Mouse (Mus musculus): Measurements from ENCODE around the gene Gm45623.
A peak's percentile ranks its signal among the peaks of the same experiment; 100 is the strongest.

Gene Gm45623

DNA sequence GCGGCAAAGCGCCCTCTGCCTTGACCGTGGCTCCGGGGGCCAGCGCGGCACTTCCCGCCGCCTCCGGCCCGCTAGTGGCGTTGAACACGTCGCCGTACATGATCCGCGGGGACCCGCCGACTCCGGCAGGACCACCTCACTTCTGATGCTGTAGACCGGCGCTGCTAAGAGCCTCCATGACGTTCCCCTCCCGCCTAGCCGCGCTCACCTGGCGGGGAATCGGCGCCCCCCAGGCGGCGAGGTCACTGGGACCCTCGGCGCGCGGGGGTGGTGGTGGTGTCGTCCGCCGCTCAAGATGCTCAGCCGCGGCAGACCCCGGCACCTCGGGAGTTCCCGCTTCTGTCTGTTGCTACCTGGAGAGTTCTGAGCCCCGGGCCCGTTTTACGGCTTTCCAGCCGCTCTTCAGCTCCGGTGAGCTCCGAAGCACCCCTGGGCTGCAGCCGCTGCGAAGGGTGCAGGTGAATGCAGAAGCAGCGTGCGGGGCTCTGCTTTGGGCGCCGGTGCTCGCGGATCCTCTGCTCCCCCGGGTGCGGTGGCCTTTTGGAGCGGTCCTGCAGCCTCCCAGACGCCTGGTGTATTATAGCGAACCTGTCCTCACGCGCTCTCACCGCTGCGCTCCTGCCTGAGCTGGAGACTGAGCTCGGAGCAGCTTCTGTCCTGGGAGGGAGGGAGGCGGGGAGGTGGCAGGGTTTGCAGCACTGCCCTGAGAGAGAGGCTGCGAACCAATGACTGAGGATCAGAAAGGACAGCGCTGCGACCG is at the start of gene Gm45623:
TSS of gene Gm45623 (minus strand) at position 636 of the 760 bp plus-strand sequence.
- DNase-seq (ENCODE audit: inconsistent ontology term), result no peak

DNA sequence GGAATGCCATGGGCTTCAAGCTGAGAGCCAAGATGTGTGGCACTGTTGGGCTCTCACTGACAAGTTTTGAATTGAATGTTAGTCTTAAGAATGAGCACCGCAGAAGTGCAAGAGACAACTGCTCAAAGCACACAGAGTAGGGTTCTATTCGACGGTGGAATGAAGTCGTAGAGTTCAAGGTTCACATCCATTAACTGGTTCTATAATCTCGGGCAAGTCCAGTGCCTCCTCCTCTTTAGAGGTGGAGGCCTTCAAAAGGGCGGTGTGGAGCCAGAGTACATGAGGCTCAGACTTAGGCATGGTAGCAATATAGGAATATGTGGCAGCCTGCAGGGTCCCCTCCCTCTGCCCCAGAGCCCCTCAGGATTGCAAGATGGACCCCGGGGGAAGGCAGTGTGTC is 43.8 kb upstream of the Gm45623 start:
- no peak for DNase-seq (ENCODE audit: inconsistent ontology term)

DNA sequence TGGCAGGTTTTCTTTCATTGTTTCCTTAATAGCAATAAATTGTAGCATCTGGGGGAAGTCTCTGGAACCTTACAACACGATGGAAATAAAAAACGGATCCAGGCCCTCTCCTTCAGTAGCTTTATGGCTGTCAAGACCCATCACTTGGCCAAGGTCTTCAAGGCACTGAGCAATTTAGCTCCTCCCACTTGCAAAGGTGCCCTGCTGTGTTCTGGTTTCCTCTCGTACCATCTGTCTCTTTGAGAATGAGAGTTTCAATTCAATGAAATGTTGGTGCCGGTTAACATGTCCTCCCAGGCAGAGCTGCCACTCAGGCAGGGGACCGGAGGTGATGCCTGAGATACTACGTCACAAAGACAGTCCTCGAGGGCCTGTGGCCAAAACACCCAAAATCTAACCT is 41.9 kb upstream of the Gm45623 start:
- DNase-seq (ENCODE audit: inconsistent ontology term), result no peak

DNA sequence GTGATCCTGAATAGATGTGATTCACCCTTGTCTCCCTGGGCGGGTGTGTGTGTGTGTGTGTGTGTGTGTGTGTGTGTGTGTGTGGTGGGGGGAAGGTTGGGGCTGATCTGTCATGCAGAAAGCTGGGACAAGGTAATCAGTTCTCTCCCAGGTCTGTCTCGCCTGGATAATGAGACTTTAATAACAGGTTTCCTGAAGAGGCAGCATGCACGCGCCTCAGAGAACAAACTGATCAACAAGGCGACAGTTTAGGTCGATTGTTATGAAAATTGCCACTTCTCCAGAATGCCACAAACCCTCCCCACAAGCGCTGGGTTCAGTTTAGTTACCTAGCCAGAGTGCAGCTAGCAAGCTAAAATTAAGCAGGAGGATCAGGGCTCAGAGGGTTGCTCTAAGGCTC is 40.8 kb upstream of the Gm45623 start:
- no peak for DNase-seq (ENCODE audit: inconsistent ontology term)

DNA sequence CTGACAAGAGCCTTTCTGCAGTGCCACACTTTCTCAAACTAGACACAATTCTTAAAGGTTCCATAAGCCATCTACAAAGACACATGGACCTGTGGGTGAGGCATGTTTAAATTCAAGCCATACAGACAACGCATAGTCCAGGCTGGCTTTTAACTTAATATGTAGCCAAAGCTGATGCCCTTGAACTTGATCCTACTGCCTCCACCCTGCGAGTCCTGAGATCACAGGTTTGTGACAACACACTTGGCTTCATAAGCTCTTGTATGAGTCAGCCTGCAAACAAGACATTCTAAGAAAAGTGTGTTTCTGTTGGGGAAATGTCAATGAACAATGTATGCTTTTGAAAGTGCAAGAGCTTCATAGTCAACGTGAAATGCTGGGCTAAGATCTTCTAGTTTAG is 39.2 kb upstream of the Gm45623 start:
- DNase-seq (ENCODE audit: inconsistent ontology term), result no peak

DNA sequence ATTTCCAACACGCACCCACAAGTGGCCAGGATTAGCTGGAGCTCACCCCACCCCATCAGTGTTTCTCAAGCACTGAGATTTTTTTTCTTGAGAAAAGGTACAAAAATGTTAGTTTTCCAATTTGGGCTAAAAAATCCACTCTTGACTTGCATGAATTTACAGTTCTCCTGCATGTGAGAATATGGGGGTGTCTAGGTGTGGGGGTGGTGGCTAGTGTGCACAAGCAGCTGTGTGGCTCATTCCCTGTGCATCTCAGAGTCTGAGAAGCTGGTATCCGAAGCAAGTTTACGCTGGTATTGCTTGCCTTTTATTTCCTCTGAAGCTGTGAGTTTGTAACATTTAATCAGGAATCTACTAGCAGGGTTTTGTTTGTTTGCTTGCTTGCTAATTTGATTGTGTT is 37.1 kb upstream of the Gm45623 start:
- DNase-seq (ENCODE audit: inconsistent ontology term), result no peak

DNA sequence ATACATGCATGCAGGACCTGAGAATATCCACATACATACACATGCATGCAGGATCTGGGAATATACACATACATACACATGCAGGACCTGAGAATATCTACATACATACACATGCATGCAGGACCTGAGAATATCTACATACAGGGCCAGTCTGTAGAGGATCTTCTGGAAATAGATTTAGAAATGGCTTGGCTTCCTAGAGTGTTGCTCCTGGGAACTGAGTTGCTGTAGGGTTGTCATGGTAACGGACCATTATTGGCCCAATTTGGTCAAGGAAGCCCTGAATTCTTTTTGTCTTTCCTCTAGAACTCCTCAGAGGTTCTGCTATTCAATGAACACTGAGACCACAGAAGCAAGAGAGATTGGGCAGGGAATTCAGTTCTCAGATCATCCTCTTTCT is 29.0 kb upstream of the Gm45623 start:
- DNase-seq (ENCODE audit: inconsistent ontology term), result no peak

DNA sequence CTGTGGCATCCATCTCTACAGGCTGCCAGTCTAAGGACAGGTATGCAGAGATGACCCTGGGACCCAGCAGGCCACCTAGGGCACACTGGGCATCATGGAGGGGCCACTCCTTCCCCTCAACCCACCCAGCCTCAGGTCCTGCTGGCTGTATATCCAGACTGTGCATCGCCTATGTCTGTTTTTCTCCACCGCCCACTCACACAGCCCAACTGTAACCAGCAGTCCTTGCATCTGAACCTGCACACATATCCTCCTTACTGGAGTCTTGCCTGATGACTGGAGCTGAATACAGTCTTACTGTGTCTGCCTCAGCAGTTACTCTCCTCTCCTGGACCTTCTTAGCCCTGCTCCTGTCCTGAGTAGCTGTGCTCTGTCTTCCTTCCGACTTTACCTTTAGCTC is 28.1 kb upstream of the Gm45623 start:
- no peak for DNase-seq (ENCODE audit: inconsistent ontology term)

DNA sequence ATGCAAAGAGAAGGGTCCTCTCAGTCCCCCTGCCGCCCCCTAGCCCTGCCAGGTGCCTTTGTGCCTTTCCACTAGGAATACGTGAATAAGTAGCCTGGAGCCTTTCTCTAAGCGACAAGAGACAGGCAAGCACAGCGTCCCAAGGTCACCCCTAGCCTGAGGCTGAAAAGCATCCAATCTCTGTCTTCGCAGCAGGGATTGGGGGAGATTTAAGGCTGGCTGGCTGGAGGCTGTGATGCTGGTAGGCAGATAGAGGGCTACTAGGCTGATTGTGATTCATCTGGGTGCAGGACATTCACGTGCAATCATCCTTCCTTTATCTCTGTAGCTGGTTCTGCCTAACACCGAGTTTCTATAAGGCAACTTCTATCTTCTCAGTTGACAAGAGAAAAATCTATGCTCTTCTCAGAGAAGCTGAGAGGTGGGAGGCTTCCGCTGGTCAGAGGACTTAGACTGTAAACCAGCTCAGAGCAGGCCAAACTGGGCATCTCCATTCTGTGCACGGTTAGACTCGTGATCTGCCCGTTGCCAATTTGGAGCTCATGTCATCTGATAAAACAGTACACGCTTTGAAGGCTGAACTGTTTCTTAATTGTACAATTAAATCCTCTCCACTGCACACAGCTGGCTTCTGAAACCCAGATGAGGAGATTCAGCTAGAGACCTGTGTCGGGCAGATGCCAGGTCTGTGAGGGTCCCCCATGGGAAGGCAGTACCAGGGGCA is 27.3 kb upstream of the Gm45623 start:
- no peak for DNase-seq (ENCODE audit: inconsistent ontology term)

DNA sequence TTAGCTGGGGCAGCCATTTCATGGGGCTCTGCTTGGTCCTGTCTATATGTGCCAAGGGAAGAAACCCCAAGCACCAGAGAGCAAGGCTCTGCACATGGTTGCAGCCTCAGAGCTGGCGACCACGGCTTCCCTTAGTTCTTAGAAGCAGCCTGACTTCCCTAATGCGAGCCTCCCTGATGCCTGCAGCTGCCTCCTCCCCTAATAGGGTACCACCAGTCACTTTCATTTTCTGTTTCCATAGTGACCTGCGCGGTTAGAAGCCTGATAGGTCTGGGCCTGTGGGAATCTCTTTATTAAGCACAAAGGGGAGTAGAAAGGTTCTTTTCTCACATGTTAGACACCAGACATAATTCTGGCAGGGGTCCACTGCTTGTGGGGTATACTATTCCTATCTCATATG is 20.7 kb upstream of the Gm45623 start:
- DNase-seq (ENCODE audit: inconsistent ontology term), result no peak

DNA sequence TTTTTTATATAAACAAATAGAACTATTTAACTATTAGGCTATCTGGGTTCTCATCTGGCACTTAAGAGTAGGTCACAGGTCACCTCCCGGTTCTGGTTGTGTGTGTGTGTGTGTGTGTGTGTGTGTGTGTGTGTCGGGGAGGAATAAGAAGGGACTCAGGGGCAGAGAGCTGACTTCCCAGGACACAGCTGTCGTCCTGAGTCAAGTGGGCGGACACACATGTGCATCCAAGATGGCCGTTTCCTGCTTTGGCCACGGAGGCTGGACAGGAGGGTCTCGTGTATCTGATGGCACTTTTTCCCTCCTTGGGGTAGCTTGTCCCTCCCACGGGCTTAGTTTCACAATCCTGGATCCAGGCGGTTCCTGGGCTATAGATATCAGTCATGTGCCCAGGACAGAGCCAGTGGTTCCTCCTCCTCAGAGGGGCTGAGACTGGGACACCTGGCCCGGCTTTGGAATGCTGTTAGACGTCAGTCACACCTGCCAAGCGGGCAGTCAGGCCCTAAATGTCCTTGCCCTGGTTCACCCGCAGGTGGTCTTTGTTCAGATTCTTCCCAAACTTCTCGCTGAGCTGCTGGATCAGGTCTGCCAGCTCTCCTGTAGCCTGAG is 19.7 kb upstream of the Gm45623 start:
- no peak for DNase-seq (ENCODE audit: inconsistent ontology term)

DNA sequence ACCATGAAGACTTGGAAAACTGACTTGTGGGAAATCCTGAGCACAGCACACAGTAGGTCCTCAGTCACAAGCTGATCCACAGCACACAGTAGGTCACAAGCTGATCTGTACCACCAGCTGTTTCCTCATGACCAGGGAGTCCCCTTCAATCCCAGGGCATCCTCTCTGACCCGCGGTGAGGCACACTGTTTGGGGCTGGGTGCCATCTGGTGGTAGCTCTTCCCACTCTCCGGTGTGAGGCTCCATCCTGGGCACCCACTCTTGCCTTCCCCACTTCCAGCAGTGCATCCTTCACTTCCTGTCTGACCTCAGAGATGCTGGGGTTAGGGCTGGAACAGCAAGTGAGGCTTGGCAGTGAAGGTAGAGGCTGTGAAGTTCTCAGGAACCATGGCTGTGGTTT is 19.0 kb upstream of the Gm45623 start:
- no peak for DNase-seq (ENCODE audit: inconsistent ontology term)

DNA sequence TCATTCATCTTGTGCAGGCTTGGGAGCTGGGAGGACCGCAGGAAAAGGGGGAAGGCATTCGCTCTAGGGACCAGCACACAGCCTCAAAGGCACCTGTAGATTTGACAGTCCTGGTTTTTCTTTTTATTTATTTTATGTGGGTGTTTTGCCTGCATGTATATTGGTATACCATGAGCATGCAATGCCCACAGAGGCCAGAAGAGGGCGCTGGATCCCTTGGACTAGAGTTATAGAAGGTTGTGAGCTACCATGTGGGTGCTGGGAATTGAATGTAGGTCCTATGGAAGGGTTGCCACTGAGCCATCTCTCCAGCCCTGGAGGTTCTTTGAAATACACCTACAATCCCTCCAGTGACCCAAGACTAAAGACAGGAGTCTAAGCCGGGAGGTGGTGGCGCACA is 17.2 kb upstream of the Gm45623 start:
- DNase-seq (ENCODE audit: inconsistent ontology term), result no peak

DNA sequence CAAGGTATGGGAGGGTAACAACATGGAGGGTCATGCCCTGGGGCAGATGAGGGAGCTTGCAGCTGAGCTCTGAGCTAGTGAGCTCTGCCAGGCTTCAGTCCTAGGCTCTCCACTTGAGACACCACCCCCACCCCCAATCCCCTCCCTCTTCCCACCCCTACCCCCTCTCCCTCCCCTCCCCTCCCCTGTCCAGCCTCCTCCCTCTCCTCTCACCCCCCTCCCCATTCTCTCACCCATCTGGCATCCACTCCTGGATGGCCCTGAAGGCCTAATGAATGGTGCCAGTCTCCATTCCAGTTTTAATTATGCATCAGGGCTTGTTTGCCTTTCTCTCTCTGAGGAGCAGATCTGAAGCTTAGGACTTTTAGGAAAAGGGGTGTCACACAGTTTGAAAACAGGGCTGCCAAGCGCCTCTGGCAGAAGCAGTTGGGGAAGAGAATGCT is 16.5 kb upstream of the Gm45623 start:
- peak; percentile 77 for DNase-seq (ENCODE audit: inconsistent ontology term)

DNA sequence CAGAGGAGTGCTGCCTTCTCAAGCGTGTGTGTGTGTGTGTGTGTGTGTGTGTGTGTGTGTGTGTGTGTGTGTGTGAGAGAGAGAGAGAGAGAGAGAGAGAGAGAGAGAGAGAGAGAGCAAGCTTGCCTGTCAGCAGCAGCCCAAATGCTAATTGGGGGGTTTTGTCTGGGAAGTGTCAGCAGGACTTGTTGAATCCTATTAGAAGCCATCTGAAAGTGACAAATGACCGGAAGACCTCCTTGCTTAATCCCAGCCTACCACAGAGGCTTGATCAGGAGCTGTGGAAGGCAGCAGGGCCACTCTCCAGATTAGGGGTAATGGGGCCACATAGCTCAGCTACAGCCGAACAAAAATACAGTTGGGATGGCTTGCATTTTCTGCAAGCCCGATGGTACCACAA is 15.8 kb upstream of the Gm45623 start:
- DNase-seq (ENCODE audit: inconsistent ontology term), result no peak

DNA sequence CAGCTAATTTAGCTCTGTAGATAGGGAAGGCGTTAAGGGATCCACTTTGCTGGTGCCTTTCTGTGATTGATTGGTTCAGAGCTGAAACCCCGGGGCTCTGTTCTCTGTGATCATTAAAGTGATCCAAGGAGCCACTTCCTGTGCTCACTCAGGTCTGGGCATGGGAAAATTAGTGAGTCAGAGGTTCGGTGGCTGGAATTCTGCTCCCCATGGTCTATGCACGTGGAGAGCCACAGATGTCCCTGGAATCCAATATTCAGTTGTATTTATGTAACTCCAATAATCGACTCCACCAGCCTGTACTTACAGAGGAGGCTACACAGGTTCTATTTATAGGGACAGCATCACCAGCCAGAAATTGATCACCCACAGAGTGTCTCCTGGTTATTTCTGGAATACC is 12.6 kb upstream of the Gm45623 start:
- DNase-seq (ENCODE audit: inconsistent ontology term), result peak; percentile 63

DNA sequence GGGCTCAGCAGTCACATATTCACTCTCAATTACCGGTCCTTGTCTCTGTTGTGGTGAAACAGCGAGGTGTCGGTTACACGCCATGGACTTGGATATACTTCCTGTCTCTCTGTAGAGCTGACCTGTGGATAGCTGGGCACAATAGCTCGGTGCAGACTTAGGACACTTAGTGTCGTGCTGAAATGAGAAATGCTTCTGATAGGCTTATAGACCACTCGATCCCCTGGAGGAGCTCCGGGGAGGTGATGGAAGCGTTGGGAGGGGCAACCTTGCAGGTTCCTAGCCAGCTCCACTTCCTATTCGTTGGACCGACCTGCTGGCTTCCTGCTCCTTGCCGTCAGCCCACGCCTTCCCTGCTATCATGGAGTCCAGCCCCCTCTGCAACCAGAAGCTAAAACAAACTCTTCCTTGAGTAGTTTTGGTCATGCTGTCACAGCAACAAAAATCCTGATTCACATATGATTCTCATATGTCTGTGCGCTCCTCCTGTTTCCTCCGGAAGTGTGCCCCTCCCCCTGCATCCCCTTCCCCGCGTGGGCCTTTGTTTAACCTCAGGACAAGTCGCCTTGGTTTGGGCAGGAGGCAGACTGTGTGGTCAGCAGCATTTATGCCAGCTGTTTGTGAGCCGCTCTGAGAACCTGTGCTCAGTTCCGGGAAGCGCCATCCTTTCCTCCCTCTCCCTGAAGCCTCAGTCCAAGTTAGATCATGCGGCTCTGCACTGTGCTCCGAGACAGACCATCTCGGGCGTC is 11.8 kb upstream of the Gm45623 start:
- no peak for DNase-seq (ENCODE audit: inconsistent ontology term)

DNA sequence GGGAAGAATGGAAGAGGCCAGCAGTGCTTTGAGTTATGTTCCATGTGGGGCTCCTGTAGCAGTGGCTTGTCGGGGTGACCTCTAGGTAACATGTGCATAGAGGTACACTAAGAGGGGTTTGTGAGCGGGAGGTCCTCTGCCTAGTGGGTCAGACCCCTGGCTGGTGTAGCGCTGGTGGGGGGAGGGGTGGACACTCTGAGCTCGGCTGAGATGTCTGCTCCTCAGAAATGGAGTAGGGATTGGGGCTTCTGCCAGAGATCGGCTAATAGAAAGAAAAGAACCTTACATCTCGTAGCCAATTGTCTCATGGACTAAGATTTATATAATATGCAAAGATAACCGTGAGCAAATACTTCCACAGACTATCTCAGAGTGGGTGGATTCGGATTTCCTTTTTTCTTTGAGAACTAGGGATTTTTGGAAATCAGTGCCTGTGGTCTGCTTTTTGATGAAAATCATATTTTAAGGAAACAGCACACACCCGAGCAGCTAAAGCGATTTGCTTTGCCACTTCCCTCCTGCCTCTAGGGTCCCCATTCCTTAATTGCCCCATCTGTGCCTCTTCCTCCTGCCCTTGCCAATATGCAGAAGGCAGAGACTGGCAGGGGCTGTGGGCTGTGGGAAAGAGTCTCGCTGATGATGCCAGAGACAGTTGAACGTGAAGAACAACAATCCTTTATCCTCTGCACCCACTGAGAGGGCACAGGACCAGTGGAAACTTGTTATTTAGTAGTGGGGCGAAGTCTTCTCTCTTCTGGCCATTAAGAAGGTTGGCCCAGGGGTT is 9.0 kb upstream of the Gm45623 start:
- DNase-seq (ENCODE audit: inconsistent ontology term), result no peak

DNA sequence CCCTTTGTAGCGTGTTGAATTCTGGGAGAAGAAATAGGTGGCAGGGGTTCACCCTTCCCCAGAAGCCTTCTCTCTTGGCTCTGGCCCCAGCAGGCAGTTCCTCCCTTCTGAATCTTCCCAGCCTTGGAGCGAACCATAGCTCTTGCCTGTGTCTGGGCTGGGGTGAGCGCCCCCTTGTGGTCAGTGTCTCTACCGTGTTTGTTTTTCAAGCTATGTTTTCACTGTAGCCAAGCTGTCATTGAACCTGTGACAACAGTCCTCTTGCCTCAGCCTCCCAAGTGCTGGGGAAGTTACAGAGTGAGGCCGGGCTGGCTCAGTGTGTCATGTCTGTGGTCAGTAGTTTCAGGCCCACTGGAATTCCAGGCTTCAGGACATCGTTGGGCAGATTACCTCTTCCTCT is 4.9 kb upstream of the Gm45623 start:
- DNase-seq (ENCODE audit: inconsistent ontology term), result peak; percentile 27

DNA sequence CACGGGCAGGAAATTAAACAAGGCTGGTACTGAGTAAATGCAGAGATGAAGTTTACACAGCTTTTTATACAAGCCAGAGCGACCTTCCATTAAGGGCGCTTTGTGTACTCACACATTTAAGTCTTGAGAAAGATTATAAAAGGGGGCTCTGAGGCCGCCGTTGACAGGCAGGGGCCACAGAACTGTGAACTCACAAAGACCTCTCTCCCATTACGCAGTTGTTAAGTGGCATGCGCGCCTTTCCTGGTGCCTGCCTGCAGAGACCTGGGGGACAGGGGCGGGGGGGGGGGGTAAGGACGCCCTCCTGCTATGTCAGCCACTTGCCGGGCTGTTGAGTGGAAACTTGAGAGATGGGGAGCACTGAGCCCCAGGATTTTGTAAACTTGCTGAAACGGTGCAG is 3.6 kb upstream of the Gm45623 start:
- no peak for DNase-seq (ENCODE audit: inconsistent ontology term)

DNA sequence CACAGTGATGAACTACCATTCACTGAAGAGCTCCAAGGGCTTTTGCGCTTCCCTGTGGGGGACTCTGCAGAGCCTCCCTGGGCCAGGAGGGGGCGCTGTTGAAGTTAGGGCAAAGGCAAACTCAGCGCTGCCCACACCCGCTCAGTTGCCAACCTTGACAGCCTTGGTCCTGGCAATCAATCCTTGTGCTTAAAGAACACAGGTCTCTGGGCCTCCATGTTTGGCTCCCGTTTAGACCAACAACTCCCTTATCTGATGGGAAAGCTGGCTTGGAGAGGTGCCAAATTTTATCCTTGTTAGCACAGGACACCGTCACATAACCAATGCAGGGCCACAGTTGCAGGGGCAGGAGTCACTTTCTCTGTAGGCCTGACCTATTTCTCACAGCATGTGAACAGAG is 2.2 kb upstream of the Gm45623 start:
- no peak for DNase-seq (ENCODE audit: inconsistent ontology term)
